Comparison of ENCODE assay signal across 23 mouse cellular contexts in genomic region chr9:32833373-32833772, GRCm38 (mm10).
DNase-seq lines count a peak whose midpoint lies in the region; ATAC-seq and TF ChIP-seq lines count a peak whose summit lies in the region.
"Had no signal": no experiment of that assay in that cellular context is flagged by ENCODE, and none has a peak within 500 bp of the region (broad histone marks: within the 10 kb centered on the region; RNA-seq: fewer than 3 reads in every experiment).

No protein-coding gene starts in this region.

- no peak overlapping the region for H3K9ac ChIP-seq in heart, adult 2 months (ENCODE audit: low read depth, low read length)
- H3K9ac ChIP-seq in liver, postnatal 0 days (replicated peaks): no peak overlapping the region
- H3K9ac ChIP-seq in liver, embryonic 12.5 days: no peak overlapping the region
- no peak overlapping the region for H3K9ac ChIP-seq in heart, embryonic 11.5 days (ENCODE audit: low read depth, low read length)
- H3K9ac ChIP-seq in forebrain, embryonic 16.5 days (replicated peaks; ENCODE audit: low read depth, low read length): no peak overlapping the region
- H3K9ac ChIP-seq: forebrain, postnatal 0 days; hindbrain, embryonic 14.5 days; limb, embryonic 13.5 days; liver, embryonic 13.5 days; midbrain, embryonic 15.5 days; neural tube, embryonic 12.5 days had no signal

- no peaks in the 10 kb centered on the region for H3K9me3 ChIP-seq in liver, postnatal 0 days (ENCODE audit: low read length)
- no peaks in the 10 kb centered on the region for H3K9me3 ChIP-seq in liver, embryonic 12.5 days (replicated peaks)
- H3K9me3 ChIP-seq in heart, embryonic 11.5 days (replicated peaks; ENCODE audit: control insufficient read depth, low read length): no peaks in the 10 kb centered on the region
- H3K9me3 ChIP-seq in forebrain, embryonic 16.5 days (ENCODE audit: control insufficient read depth, low read length): no peaks in the 10 kb centered on the region
- H3K9me3 ChIP-seq: forebrain, embryonic 10.5 days; limb, embryonic 13.5 days; liver, embryonic 13.5 days; midbrain, embryonic 15.5 days; neural tube, embryonic 12.5 days had no signal

- TF ChIP-seq EP300 in heart, adult 2 months (IDR thresholded peaks at IDR 0.05; ENCODE audit: insufficient read depth, low read depth, low read length): 0 out of 2 replicates have a peak, but pooled peaks have one; percentile 23
- peak; percentile 56; the same call in 1 of the 2 replicates for TF ChIP-seq EP300 in liver, postnatal 0 days (IDR thresholded peaks at IDR 0.05; ENCODE audit: low read depth)

- H3K4me1 ChIP-seq in heart, adult 2 months (ENCODE audit: control insufficient read depth, insufficient read depth, low read length): peaks cover 25% of the 10 kb centered on the region
- no peaks in the 10 kb centered on the region for H3K4me1 ChIP-seq in liver, postnatal 0 days (ENCODE audit: insufficient read depth)
- no peaks in the 10 kb centered on the region for H3K4me1 ChIP-seq in liver, embryonic 12.5 days
- H3K4me1 ChIP-seq in heart, embryonic 11.5 days (ENCODE audit: control insufficient read depth, insufficient read depth, low read length): peaks cover 24% of the 10 kb centered on the region
- H3K4me1 ChIP-seq in forebrain, embryonic 16.5 days (replicated peaks; ENCODE audit: control insufficient read depth, insufficient read depth, low read length): no peaks in the 10 kb centered on the region
- H3K4me1 ChIP-seq: liver, embryonic 13.5 days had no signal

- intact Hi-C loops in heart, adult 2 months (cut with DNase I): loop anchor here (10.0 kb wide), 3 partner anchors 71 to 239 kb away; no protein-coding TSS in a partner anchor
- intact Hi-C loops in heart, postnatal 10 days (cut with DNase I): loop anchor here (10.0 kb wide), 2 partner anchors 101 to 239 kb away; no protein-coding TSS in a partner anchor

- no peak overlapping the region for H3K4me3 ChIP-seq in heart, adult 2 months
- no peak overlapping the region for H3K4me3 ChIP-seq in liver, postnatal 0 days (ENCODE audit: low read depth, low read length)
- no peak overlapping the region for H3K4me3 ChIP-seq in liver, embryonic 12.5 days
- H3K4me3 ChIP-seq in heart, embryonic 11.5 days (ENCODE audit: low read depth, low read length): no peak overlapping the region
- no peak overlapping the region for H3K4me3 ChIP-seq in forebrain, embryonic 16.5 days (replicated peaks; ENCODE audit: low read length)
- H3K4me3 ChIP-seq: forebrain, embryonic 10.5 days; limb, embryonic 13.5 days; liver, embryonic 13.5 days; midbrain, embryonic 15.5 days; neural tube, embryonic 12.5 days had no signal

- TF ChIP-seq POLR2A in heart, adult 2 months (IDR thresholded peaks at IDR 0.05; ENCODE audit: insufficient read depth, low read depth, low read length): no peak

- DNase-seq in heart, adult 2 months: peak in 1 of 2 experiments; percentile 20
- DNase-seq in heart, postnatal 10 days: no peak
- no peak for DNase-seq in liver, postnatal 0 days
- DNase-seq in lung, postnatal 25 days (ENCODE audit: low spot score): peak; percentile 39
- DNase-seq: adrenal gland, postnatal 25 days; cerebellum, adult 11 months; cerebellum, postnatal 10 days; forebrain, postnatal 0 days; gastrocnemius, postnatal 36 days; kidney, adult 8-10 months; kidney, postnatal 4 days; liver, embryonic 13.5 days; right cerebral cortex, postnatal 25 days; thymus, postnatal 14 days had no signal

- H3K4me2 ChIP-seq in liver, postnatal 0 days (ENCODE audit: low read depth, low read length): no peak overlapping the region
- H3K4me2 ChIP-seq in liver, embryonic 12.5 days: no peak overlapping the region
- H3K4me2 ChIP-seq in heart, embryonic 11.5 days: no peak overlapping the region
- H3K4me2 ChIP-seq in forebrain, embryonic 16.5 days (ENCODE audit: low read length): no peak overlapping the region
- H3K4me2 ChIP-seq: hindbrain, embryonic 14.5 days; limb, embryonic 13.5 days; liver, embryonic 13.5 days; midbrain, embryonic 15.5 days; neural tube, embryonic 12.5 days had no signal

- peak overlapping the region; percentile 59; the same call in 1 of the 2 replicates for H3K27ac ChIP-seq in heart, adult 2 months
- H3K27ac ChIP-seq in liver, postnatal 0 days (ENCODE audit: low read depth): no peak overlapping the region
- no peak overlapping the region for H3K27ac ChIP-seq in liver, embryonic 12.5 days
- peak overlapping the region; percentile 41; the same call in 1 of the 2 replicates for H3K27ac ChIP-seq in heart, embryonic 11.5 days (ENCODE audit: low read depth, low read length)
- H3K27ac ChIP-seq in forebrain, embryonic 16.5 days (ENCODE audit: low read length): no peak overlapping the region
- H3K27ac ChIP-seq: forebrain, embryonic 10.5 days; hindbrain, embryonic 14.5 days; limb, embryonic 13.5 days; liver, embryonic 13.5 days; midbrain, embryonic 15.5 days; neural tube, embryonic 12.5 days had no signal

- peaks cover 14% of the 10 kb centered on the region for H3K36me3 ChIP-seq in heart, adult 2 months (ENCODE audit: control insufficient read depth, insufficient read depth, low read length)
- H3K36me3 ChIP-seq in liver, postnatal 0 days (replicated peaks; ENCODE audit: insufficient read depth, low read length): no peaks in the 10 kb centered on the region
- H3K36me3 ChIP-seq in liver, embryonic 12.5 days: no peaks in the 10 kb centered on the region
- no peaks in the 10 kb centered on the region for H3K36me3 ChIP-seq in heart, embryonic 11.5 days (ENCODE audit: control insufficient read depth, insufficient read depth, low read length)
- no peaks in the 10 kb centered on the region for H3K36me3 ChIP-seq in forebrain, embryonic 16.5 days (ENCODE audit: control insufficient read depth, insufficient read depth)
- H3K36me3 ChIP-seq: forebrain, embryonic 10.5 days; limb, embryonic 13.5 days; liver, embryonic 13.5 days; midbrain, embryonic 15.5 days; neural tube, embryonic 12.5 days had no signal

- no peaks in the 10 kb centered on the region for H3K27me3 ChIP-seq in heart, adult 2 months (ENCODE audit: control insufficient read depth, insufficient read depth, low read length)
- no peaks in the 10 kb centered on the region for H3K27me3 ChIP-seq in liver, postnatal 0 days (ENCODE audit: insufficient read depth, low read length)
- no peaks in the 10 kb centered on the region for H3K27me3 ChIP-seq in liver, embryonic 12.5 days (replicated peaks)
- H3K27me3 ChIP-seq in heart, embryonic 11.5 days (ENCODE audit: control insufficient read depth, insufficient read depth, low read length): no peaks in the 10 kb centered on the region
- H3K27me3 ChIP-seq in forebrain, embryonic 16.5 days (replicated peaks; ENCODE audit: control insufficient read depth, insufficient read depth, low read length): no peaks in the 10 kb centered on the region
- H3K27me3 ChIP-seq: limb, embryonic 13.5 days; liver, embryonic 13.5 days; midbrain, embryonic 15.5 days; neural tube, embryonic 12.5 days had no signal

- no peak for ATAC-seq in liver, postnatal 0 days
- ATAC-seq in liver, embryonic 12.5 days: no peak
- ATAC-seq in heart, embryonic 11.5 days (replicated peaks; ENCODE audit: insufficient number of reproducible peaks, low FRiP score, low TSS enrichment): no peak
- ATAC-seq in forebrain, embryonic 16.5 days: no peak
- ATAC-seq: forebrain, postnatal 0 days; inflammation-experienced regulatory T-cells, adult 6 months; midbrain, embryonic 15.5 days had no signal

- no peaks in the 10 kb centered on the region for H3K79me2 ChIP-seq in heart, adult 2 months (replicated peaks; ENCODE audit: control insufficient read depth, insufficient read depth, low read length)

- 46% methylated on average over 8 of the region's 8 CpGs for WGBS in heart, adult 2 months
- 67% methylated on average over 8 of the region's 8 CpGs for WGBS in liver, postnatal 0 days (ENCODE audit: insufficient replicate concordance)
- WGBS in liver, embryonic 12.5 days (ENCODE audit: insufficient replicate concordance): 67% methylated on average over 8 of the region's 8 CpGs
- 72% methylated on average over 8 of the region's 8 CpGs for WGBS in heart, embryonic 11.5 days (ENCODE audit: insufficient replicate concordance)
- WGBS in forebrain, embryonic 16.5 days: 88% methylated on average over 8 of the region's 8 CpGs

- no peak for TF ChIP-seq CTCF in heart, adult 2 months (IDR thresholded peaks at IDR 0.05)
- no peak for TF ChIP-seq CTCF in liver, postnatal 0 days (IDR thresholded peaks at IDR 0.05; ENCODE audit: low read depth)

Comparison
In these comparisons a context has a peak if more than half of its experiments do, and no peak if none do; other contexts are left out.
1. H3K27ac ChIP-seq: peak in heart, adult 2 months (single experiment) and heart, embryonic 11.5 days (single experiment); none in liver, postnatal 0 days (single experiment), liver, embryonic 12.5 days (single experiment) and forebrain, embryonic 16.5 days (single experiment).